Mouse (Mus musculus) gastrocnemius, adult 2 months (tissue): ENCODE results near the gene Vwa2. TPM values are rescaled to one million over a fixed set of nuclear protein-coding genes. Genes with fewer than 3 reads are reported as not detected.

Experiments
- DNase-seq: peaks from one replicate; pipeline ENCODE4 v3.0.0; 2022
- H3K27ac ChIP-seq: fragments of 200-600 bp; 2 replicates; pipeline ENCODE4 v1.8.1; 2022; ENCODE audit warnings: mild to moderate bottlenecking
- H3K4me3 ChIP-seq: fragments of 200-600 bp; 2 replicates; pipeline ENCODE4 v1.8.1; 2022; ENCODE audit warnings: mild to moderate bottlenecking, moderate library complexity
- CTCF ChIP-seq: fragments of 200-600 bp; IDR thresholded peaks from 2 replicates; pipeline ENCODE4 v1.8.1; 2022; ENCODE audit warnings: antibody characterized with exemption, mild to moderate bottlenecking, moderate library complexity
- intact Hi-C: fragments of 180-260 bp; cut with DNase I; formaldehyde crosslinking; loops from one replicate; pipeline ENCODE4 v1.15.1; 2025
- total RNA-seq, 2 experiments: library from RNA; stranded (reverse); gene quantifications; 2 replicates each; pipeline ENCODE4 v1.2.3; 2021

The Vwa2 gene
- total RNA-seq, 2 experiments from 2014 or later: not detected

DNA sequence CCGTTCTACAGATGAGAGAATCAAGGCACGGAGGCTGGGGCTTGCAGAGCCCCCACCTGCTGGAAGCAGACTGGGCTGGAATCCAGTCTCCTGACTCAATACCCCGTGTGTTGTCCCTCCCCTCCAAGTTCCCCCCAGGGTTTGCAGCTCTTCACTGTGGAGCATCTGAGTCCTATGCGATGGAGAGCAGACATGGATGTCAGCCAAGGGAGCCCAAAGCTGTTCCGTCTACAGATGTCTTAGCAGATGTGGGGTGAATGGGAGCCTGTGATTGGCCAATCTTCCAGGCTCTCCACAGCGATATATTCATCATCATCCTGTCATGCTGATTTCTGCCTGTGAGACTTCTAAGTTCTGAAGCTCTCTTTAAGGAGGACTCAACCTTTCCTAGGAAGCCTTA is 3.3 kb downstream of the Vwa2 start:
- Histone ChIP-seq H3K4me3 (no peak overlapping the region), H3K27ac (no peak overlapping the region)
- intact Hi-C loops: no loop called here
- no peak for TF ChIP-seq CTCF
- no peak for DNase-seq

- H3K27ac ChIP-seq: no peak overlapping the region
- no peak for TF ChIP-seq CTCF
- H3K4me3 ChIP-seq: no peak overlapping the region
- no peak for DNase-seq
- intact Hi-C loops: no loop called here
Observed at GRCm38 (mm10) chr19:56887879-56888278, 13.8 kb downstream of the Vwa2 start.

GRCm38 (mm10) chr19:56888654-56889053 is 14.6 kb downstream of the Vwa2 start:
- intact Hi-C loops: no loop called here
- H3K27ac ChIP-seq: no peak overlapping the region
- TF ChIP-seq CTCF: no peak
- no peak overlapping the region for H3K4me3 ChIP-seq
- no peak for DNase-seq

DNA sequence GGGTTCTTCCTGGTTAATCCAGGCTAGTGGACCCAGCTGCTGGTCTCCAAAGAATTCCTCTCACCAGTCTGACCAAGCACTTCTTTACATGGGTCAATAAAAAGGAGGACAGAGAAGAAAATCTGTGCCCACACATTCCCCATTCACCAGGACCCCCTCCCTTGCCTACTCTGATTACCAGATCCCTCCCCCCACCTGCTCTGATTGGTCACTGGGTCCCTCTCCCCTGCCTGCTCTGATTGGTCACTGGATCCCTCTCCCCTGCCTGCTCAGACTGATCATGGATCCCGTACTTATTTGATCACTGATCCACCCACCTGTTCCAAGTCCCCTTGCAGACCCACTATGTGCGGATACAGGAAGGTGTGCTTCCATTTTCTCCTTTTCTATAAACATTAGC is 17.4 kb downstream of the Vwa2 start:
- no peak for DNase-seq
- Histone ChIP-seq H3K27ac (no peak overlapping the region), H3K4me3 (no peak overlapping the region)
- no peak for TF ChIP-seq CTCF
- intact Hi-C loops: no loop called here

DNA sequence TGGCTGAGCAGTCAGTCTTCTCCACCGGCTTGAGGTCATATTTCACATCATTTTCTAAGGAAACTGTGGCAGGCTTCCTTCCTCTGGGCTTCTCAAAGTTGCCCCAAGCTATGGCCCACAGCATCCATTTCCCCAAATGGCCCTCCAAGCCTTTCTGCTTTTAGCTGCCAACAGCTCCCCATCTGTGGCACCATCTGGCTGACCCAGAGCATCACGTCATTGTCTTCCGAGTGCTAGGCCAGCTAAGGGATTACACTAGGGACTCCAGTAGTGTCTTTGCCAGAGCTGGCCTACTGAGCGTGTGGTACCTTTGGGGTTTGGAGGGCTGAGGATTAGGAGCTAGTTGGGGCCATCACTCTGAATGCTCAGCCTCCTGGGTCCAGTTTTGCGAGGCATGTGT is 18.5 kb downstream of the Vwa2 start:
- DNase-seq: no peak
- TF ChIP-seq CTCF: no peak
- no peak overlapping the region for H3K4me3 ChIP-seq
- H3K27ac ChIP-seq: no peak overlapping the region
- intact Hi-C loops: no loop called here

- no peak for DNase-seq
- TF ChIP-seq CTCF: no peak
- Histone ChIP-seq H3K4me3 (no peak overlapping the region), H3K27ac (no peak overlapping the region)
- intact Hi-C loops: no loop called here
Observed at GRCm38 (mm10) chr19:56893326-56893725, 19.3 kb downstream of the Vwa2 start.

DNA sequence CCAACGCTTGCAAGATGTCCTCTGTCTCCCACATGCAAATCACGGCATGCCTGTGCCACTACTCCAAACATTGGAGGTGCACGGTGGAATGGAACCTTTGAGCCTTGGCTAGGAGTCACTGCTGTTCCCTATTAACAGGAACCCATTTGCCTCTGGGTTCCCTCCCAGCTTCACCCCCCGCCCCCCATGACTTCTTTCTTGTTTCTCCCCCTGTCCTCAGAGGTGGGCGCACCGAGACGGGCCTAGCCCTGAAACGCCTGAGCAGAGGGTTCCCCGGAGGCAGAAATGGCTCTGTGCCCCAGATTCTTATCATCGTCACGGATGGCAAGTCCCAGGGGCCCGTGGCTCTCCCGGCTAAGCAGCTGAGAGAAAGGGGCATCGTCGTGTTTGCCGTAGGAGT is 23.6 kb downstream of the Vwa2 start:
- no peak for DNase-seq
- intact Hi-C loops: no loop called here
- no peak for TF ChIP-seq CTCF

DNA sequence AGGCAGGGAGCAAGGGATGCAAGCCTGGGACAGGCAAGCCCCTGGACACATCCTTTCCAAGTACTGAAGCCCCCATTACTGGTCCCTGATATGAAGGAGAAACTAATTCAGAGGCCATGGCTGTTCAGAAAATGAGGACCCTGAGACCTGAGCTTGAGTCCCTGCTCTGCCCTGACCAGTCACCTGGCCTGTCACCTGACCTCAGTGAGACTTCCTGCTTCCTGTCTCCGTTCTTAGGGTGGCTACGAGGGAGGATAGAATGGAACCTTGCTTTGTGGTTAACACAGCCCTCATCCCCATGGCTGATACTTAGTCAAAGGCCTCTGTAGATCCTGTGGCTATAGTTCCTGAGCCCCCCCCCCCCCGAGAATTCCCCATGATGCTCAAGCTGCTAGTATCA is 30.0 kb downstream of the Vwa2 start:
- Histone ChIP-seq H3K27ac (no peak overlapping the region), H3K4me3 (no peak overlapping the region)
- intact Hi-C loops: no loop called here
- DNase-seq: no peak
- no peak for TF ChIP-seq CTCF

More for the DNA sequence above, 23.6 kb downstream of the Vwa2 start:
- H3K27ac ChIP-seq: no peak overlapping the region
- H3K4me3 ChIP-seq: no peak overlapping the region

- no peak overlapping the region for H3K4me3 ChIP-seq
- TF ChIP-seq CTCF: no peak
- intact Hi-C loops: loop anchor here (5.0 kb wide), 2 partner anchors 88 to 483 kb away; no protein-coding TSS in a partner anchor
- no peak overlapping the region for H3K27ac ChIP-seq
- DNase-seq: no peak
Observed at GRCm38 (mm10) chr19:56905395-56905794, 31.3 kb downstream of the Vwa2 start.

- intact Hi-C loops: loop anchor here (5.0 kb wide), 2 partner anchors 91 to 486 kb away; no protein-coding TSS in a partner anchor
- no peak overlapping the region for H3K4me3 ChIP-seq
- no peak for TF ChIP-seq CTCF
- DNase-seq: no peak
- no peak overlapping the region for H3K27ac ChIP-seq
Observed at GRCm38 (mm10) chr19:56907850-56908249, 33.8 kb downstream of the Vwa2 start.

DNA sequence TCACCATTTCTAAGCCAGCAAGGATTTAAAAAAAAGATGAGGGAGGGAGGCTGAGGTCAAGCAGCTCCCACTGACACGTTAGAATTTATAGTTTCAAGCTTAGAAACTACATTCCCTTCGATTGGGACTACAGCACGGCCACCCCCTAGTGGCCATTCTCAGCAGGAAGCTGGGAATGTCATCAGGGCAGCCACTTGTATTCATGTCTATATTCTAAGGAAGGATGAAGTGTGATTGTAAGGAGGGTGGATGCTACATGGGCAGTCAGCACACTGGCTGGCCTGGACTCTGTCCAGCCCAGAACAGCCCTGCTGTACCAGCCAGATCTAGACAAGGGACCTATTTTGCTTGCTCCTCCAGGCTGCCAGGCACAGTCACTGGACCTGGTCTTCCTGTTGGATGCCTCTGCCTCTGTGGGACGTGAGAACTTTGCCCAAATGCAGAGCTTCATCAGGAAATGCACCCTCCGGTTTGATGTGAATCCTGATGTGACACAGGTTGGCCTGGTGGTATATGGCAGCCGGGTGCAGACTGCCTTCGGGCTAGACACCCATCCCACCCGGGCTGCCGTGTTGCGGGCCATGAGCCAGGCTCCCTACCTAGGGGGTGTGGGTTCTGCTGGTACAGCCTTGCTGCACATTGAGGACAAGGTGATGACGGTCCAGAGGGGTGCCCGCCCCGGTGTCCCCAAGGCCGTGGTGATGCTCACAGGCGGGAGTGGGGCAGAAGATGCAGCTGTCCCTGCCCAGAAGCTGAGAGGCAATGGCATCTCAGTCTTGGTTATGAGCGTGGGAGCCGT is 34.6 kb downstream of the Vwa2 start:
- peak; percentile 39 for DNase-seq
- Histone ChIP-seq H3K27ac (no peak overlapping the region), H3K4me3 (no peak overlapping the region)
- intact Hi-C loops: loop anchor here (5.0 kb wide), 2 partner anchors 91 to 486 kb away; no protein-coding TSS in a partner anchor
- TF ChIP-seq CTCF: peak; percentile 74

GRCm38 (mm10) chr19:56910561-56910960 is 36.5 kb downstream of the Vwa2 start:
- TF ChIP-seq CTCF: no peak
- H3K27ac ChIP-seq: no peak overlapping the region
- peak; percentile 31 for DNase-seq
- intact Hi-C loops: no loop called here
- H3K4me3 ChIP-seq: no peak overlapping the region

GRCm38 (mm10) chr19:56913761-56914160 is 39.7 kb downstream of the Vwa2 start:
- no peak for TF ChIP-seq CTCF
- intact Hi-C loops: no loop called here
- DNase-seq: no peak
- H3K4me3 ChIP-seq: no peak overlapping the region
- no peak overlapping the region for H3K27ac ChIP-seq

DNA sequence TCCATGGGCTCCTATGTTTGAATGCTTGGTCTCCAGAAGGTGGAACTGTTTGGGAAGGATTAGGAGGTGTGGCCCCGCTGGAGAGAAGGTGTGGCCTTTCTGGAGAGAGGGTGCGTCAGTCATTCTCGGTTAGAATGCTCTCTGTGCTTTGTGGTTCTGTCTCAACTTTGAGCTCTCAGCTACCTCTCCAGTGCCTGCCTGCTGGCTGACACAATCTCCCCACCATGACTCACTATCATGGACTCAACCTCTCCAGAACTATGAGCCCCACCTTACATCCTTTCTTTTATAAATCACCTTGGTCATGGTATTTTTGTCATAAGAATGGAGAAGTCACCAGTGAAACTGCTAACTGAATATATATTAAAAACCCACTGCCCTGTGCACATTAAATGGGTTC is 40.6 kb downstream of the Vwa2 start:
- DNase-seq: no peak
- Histone ChIP-seq H3K4me3 (no peak overlapping the region), H3K27ac (no peak overlapping the region)
- intact Hi-C loops: no loop called here
- no peak for TF ChIP-seq CTCF
